Mouse (Mus musculus): ENCODE results near the gene Hoxc12.

Hoxc12 gene

DNA sequence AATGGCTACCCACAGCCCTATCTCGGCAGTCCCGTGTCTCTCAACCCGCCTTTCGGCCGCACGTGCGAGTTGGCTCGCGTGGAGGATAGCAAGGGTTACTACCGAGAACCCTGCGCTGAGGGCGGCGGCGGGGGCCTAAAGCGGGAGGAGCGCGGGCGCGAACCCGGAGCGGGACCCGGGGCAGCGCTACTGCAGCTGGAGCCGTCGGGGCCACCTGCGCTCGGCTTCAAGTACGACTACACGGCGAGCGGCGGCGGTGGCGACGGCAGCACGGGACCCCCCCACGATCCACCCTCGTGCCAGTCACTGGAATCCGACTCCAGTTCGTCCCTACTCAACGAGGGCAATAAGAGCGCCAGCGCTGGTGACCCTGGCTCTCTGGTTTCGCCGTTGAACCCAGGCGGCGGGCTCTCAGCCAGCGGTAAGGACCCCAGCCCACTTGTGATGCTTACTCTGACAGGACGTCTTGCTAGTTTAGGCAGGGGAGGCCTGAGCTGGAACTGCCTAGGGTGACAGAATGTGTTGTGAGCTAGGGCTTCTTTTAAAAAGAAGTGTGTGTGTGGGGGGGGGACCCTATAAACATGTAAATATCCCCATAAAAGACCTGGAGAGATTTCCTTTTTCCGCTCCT, 594 bp downstream of the Hoxc12 start:
- DNase-seq (ENCODE audit: low read depth) = no peak

DNA sequence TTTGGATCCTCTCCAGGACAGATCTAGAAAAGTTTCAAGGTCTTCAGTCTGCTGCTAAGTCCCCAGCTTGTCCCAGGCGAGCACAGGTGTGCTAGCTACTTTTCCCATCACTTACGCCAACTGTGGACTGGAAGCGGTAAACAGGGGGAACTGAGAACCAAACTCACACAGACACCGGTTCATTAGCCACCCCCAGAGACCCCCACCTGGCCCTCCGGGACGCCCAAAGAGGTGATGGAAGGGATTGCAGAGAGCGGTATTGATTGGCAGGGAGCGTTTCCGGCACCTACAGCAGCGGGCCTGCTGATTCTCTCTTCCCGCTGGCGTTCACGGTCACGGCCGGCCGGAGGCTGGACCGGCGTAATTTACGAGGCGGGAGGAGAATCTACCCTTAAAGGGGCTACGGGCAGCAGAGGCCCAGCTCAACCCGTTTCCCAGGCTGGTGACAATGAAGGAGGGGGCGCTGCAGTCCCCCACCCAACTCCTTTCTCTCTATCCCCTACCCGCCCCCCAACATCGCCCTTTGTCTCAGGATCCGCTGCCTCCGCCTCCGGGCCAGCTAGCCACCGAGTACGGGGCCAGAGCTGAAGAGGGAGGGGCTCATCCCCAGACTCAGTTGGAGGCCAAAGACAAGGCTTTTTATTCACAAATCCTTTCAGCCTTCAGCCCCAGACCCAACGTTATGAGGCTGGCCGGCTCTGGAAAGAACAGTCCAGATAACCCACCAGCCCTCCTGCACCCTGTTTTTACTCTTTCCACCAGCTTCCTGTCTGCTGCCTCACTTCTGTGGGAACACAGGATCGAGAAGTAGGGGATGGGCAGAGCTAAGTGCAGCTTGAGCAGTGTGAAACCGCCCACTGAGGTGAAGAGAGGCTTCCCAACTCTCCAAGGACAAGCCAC, 2.9 kb downstream of the Hoxc12 start:
- DNase-seq (ENCODE audit: low read depth) = no peak

DNA sequence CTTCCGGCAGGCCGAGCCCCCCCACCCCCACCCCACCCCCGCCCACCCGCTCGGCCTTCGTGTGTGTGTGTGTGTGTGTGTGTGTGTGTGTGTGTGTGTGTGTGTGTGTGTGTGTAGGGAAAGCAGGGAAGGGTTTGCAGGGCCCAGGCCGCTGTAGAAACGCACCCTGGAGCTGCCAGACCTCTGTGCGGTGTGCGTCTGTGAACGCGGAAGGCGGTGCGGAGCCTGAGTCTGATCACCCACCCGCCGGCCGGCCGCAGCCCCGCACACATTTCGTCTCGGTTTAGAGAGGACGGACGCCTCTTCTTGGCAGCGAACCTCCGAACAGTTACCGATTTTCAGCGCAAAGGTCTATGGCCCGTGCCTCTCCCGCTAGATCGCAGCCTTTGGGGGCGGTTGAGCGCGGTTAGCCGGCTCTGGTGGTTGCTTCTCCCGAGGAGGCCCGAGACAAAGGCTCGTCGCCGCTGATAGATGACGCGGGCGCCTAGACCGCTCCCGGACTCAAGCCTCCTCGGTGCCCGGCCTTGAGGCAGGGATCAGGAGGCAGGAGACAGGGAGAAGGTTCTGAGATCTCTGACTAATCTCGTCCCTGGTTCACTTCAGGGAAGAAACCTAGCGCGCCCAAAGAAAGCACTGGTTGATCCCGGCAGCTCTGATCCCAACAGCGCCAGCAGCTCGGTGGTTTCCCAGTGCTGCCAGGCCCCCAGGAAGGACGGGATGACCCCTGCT, 6.3 kb downstream of the Hoxc12 start:
- no peak for DNase-seq (ENCODE audit: low read depth)

DNA sequence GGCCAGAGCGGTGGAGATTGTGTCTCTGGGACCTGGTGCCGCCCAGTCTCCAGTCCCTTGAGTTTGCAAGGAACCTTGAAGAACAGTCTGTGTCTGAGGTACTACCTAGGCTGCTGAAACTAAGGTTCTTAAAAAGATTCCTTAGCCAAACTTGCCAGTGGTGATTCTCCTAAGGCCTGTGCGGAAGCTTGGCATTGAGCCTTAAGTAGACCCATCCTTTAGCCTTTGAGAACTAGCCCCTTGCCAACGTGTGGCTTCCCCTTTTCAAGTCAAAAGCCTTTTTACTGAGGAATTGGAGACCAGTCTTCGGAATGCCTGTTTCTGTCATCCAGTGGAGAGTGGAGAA, 6.9 kb downstream of the Hoxc12 start:
- DNase-seq (ENCODE audit: low read depth) = no peak

DNA sequence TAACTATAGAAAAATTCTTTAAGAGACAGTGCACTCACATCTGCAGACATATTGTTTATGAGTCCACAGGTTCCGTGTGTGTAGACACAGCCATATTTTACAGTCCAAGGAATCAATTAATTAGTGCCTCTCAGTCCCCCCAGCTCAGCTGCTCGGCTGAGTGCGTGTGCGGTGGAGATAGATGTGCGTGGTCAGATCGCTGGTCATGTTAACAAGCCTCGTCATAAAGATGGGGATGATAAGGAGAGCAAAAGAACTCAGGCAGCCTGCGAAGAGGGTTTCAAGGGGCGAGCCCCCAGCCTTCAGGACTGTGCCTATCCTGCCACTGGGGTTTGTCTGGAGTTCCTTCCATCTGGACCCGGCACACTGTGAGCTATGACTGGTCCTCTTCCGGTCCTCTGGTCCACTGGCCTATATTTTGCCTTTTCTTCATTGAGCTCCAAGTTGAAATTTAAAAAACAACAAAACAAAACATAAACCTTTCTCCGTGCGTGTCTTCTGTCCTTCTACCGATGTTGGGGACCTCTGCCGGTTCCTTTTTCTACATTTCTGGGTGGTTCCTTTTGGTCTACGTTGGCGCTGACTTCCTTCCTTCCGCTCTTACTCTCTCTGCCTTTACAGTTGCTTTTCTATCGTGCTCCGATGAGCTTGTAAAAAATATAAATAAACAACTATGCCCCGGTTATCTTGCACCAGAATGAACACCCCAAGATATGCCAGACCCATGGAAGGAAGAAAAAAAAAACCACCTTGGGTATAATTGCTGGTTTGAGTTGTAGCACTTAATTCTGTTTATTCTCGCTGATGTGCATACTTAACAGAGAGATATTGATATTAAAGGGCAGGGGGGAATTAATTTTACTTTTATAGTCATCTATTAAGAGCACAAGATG, 8.9 kb downstream of the Hoxc12 start:
- no peak for DNase-seq (ENCODE audit: low read depth)

DNA sequence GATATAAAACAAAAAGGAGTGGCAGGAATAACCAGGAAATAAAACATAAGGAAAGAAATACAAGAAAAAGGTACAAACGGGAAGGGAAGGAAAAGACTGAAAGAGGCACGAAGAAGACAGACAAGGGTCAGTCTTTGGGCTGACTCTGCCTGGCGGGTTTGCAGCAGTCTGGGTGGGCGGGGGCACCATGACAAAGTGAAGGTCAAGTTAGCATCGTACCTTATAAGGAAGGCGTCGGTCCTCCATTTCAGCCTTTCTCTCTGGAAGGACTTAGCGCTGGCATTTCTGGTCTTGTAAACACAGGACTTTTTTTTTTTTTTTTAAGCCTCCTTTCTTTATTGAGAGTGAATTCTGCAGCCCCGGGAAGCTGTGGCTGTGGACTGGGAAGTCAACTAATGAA, 10.7 kb downstream of the Hoxc12 start:
- no peak for DNase-seq (ENCODE audit: low read depth)

DNA sequence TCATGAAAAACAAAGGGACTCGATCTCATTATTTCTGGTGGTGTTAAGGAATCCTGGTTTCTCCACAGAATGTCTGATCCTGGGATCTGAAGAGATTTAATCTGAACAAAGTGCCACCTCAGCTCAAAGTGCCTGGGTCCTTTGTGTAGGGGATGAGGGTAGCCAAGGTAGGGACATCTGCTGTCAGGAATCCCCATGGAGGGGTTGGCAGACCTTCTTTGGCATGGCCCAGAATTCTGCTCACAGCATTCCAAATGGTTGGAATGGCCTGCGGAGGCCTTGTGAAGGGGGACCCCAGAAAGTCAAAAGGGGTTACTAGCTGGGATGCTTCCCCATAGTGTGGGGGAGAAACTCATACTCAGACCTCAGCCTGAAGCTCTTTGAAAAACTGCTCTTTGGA, 12.3 kb downstream of the Hoxc12 start:
- no peak for DNase-seq (ENCODE audit: low read depth)

DNA sequence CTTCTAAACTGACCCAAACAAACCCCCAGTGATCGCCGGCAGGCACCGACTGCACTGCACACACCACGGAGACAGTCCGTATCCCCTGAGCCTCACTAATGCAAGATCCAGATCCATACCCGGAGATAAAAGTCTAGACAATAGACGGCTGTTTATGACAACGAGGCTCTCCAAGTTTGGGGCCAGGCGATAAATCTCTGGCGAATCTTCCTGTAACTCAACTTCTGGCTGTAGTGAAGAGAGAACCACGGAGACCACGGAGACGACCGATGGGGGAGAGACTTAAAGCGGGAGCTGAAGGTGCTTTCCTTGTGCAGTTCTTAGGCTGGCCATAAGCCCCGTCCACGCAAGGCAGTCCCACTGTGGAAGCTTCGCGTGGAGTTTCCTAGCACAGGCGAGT, 13.1 kb downstream of the Hoxc12 start:
- DNase-seq (ENCODE audit: low read depth) = no peak

DNA sequence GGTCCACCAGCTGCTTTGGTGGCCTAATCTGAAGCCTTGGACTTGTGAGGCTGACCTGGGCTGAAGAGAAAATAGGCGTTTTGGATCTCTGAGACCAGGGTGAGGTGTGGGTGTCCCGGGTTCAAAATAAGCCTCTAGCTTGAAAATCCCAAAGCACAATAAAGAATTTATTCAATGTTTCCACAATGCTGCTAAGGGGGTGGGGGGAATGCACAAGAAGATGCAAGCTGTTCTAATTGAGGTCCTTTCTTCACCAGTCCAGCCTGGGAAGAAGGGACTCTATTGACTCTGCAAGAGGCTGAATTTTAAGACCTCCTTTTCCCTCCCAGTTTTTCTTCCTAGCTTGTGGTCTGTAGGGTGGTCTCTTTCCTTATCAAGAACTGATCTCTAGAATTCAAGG, 14.3 kb downstream of the Hoxc12 start:
- DNase-seq (ENCODE audit: low read depth) = no peak

DNA sequence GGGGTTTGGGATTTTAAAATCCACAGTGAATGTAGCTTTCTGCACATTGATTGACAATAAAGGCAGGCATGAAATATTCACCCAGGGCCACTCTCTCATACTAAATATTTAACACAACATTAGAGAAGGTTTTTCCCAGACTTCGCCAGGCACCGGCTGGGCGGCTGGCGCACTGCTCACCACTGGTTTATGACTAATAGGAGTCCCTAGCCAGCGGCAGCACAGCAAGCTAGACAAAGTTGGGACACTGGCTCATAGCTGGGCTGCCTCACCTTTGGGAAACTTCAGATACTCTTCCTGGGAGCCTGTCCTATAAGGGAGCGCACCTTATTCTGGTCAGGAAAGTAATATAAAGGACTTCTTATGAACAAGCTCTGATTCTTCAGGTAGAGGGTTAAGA, 17.0 kb downstream of the Hoxc12 start:
- DNase-seq (ENCODE audit: low read depth) = no peak

DNA sequence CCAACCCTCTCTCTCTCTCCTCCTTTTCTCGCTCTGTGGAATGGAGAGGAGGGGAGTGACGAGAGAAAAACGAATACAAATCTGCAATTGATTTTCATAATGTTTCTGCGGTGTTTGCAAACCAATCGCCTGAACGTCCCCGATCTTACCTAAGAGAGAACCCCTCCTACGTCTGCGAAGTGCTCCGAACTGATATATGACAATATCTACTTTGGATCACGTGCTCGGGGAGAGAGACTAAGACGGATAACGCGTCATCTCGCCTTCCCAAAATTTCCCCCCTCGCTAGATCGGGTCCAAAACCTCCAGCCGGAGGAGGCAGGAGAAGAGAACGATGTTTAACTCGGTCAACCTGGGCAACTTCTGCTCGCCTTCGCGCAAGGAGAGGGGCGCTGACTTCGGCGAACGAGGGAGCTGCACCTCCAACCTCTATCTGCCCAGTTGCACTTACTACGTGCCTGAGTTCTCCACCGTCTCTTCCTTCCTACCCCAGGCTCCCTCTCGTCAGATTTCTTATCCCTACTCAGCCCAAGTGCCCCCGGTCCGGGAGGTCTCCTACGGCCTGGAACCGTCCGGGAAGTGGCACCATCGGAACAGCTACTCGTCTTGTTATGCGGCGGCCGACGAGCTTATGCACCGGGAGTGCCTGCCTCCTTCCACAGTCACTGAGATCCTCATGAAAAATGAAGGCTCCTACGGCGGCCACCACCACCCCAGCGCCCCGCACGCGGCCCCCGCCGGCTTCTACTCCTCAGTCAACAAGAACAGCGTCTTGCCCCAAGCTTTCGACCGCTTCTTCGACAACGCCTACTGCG, 17.8 kb downstream of the Hoxc12 start, which contains the start of gene Hoxc11:
Hoxc11 (plus strand) TSS at position 236 of the 815 bp plus-strand sequence.
- DNase-seq (ENCODE audit: low read depth) = no peak

DNA sequence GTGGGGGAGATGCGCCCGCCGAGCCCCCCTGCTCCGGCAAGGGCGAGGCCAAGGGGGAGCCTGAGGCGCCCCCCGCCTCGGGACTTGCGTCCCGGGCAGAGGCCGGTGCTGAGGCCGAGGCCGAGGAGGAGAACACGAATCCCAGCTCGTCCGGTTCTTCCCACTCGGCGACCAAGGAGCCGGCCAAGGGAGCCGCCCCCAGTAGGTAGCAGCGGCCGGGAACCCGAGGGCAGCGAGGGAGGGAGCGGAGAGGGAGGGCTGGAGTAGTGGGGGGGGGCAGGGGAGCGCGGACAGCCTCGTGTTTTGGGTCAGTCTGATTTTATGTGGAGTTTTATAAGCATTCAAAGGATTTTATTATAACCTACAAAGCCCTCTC, 18.4 kb downstream of the Hoxc12 start:
- no peak for DNase-seq (ENCODE audit: low read depth)

DNA sequence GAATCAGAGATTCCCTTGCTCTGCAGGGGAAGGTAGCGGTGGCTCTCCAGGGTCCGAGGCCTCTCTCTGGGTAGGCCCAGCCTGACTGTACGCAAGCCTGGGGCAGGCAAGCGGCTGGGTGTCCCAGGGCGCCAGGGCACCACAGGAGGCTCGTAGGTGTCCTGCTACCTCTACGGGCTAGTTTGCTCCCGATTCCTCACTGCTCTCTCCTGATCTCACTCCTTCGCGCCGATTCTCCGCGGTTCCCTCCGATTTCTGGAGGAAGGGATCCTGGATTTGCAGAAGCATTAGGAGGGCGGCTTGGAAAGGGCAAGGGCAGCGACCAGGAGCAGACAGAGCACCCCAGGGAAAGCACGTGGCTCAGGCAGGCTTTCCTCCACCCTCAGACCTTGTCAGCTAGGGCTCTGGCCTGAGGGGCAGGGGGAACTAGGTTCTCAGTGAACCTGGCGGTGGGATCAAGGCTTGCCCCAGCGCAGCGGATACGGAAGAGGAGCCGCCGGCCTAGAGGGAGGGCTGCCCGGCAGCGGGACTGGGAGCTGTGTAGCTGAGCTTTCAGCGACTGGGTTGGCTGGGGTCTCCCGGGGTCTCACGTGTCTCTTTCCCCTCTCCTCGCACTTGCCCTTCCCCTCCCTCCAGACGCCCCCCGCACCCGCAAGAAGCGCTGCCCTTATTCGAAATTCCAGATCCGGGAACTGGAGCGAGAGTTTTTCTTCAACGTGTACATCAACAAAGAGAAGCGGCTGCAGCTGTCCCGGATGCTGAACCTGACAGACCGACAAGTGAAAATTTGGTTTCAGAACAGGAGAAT, 19.5 kb downstream of the Hoxc12 start:
- DNase-seq (ENCODE audit: low read depth) = no peak

DNA sequence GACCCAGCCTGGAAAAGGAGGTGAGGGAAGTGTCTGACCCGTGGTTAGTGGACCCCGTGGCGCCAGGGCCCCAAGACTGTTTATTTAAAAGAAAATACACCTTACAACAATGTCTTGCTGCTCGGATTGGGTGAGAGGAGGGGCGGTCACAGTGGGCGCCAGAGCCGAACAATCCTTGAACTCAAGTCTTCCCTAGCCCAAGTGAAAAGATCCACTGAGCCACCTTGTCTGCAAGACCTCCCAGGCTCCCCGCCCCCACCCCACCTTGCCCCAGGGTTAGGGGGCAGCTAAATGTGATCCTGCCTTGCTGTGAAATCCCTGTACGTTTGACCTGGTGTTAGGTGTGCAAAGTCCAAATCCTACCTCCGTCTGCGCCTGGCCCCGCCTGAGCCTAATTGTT, 20.3 kb downstream of the Hoxc12 start:
- DNase-seq (ENCODE audit: low read depth) = no peak

DNA sequence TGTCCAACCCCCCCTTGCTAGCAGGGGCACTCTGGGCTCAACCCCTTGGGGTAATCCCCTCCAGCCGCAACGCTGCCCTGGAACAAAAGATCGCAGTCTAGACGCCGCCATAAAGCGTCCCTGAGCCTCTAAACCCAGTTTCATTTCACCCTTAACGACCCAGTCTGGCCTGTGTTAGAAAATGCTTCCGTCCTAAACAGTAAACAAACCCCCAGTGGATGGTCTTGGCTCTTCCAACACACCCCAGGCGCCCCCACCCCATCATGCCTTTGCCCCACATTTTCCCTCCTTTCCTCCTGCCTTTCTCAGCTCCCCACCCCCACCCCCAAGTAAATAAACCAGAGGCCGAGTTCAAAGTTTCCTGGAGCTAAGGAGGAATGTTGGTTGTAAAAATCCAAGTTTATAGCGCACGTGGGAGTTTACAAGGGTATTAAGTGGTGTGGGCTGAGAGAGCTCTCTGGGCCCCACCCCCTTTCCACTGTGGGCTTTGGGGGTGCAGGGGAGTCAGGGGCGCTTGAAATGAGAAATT, 23.2 kb downstream of the Hoxc12 start:
- DNase-seq (ENCODE audit: low read depth) = no peak

DNA sequence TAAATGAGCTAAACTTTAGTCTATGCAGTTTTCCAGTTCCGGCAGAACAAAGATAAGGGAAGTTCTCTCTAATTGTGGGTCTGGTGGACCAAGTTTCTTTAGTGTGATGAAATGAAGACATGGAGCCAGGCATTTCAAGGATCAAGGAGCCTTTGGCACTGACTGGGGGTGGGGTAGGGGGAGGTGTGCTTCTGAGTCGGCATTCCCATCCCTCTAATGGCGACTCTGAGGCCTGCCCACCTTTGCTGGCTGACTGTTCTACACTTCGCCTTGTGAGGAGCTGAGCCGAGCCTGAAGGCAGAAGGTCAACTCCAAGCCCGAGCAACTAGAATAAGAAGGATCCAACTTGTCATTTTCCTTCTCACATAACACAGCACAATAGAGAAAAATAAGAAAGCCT, 25.2 kb downstream of the Hoxc12 start:
- no peak for DNase-seq (ENCODE audit: low read depth)

DNA sequence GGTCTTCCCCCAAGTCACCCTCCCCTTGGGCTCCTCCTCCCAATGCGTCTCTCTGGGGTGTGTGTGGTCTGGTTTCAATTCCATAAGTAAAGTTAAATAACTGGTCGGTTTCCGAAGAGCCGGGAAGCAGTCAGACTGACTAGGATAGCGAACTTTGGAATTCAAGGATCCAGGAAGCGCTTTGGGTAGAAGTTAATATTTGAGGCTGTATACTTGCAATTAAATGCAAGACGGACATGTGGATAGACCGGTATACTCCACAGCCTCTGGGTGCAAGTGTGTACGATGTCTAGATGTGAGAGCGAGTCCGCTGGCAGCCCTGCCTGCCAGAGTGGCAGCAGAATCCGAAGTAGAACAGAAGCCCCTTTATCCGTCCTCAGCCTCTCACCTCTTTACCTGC, 25.9 kb downstream of the Hoxc12 start:
- DNase-seq (ENCODE audit: low read depth) = no peak

DNA sequence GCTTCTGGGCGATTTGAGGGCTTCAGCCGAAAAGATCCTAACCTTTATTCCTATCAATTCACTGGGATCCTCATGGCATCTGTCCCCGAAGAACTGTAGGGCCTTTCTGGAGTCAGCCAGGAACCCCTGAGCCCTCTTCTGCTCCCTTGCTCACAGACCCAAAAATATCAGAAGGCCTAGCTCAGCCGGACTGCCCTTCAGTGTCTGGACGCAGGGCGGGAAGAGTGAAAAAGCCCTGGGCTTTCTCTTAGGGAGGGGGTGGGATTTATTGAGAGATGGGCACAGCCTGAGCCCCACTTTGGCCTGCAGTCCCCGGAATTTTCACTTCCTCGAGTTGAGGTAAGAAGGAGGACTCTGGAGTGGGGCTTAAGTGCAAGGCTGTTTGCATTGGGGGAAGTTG, 26.7 kb downstream of the Hoxc12 start:
- no peak for DNase-seq (ENCODE audit: low read depth)

DNA sequence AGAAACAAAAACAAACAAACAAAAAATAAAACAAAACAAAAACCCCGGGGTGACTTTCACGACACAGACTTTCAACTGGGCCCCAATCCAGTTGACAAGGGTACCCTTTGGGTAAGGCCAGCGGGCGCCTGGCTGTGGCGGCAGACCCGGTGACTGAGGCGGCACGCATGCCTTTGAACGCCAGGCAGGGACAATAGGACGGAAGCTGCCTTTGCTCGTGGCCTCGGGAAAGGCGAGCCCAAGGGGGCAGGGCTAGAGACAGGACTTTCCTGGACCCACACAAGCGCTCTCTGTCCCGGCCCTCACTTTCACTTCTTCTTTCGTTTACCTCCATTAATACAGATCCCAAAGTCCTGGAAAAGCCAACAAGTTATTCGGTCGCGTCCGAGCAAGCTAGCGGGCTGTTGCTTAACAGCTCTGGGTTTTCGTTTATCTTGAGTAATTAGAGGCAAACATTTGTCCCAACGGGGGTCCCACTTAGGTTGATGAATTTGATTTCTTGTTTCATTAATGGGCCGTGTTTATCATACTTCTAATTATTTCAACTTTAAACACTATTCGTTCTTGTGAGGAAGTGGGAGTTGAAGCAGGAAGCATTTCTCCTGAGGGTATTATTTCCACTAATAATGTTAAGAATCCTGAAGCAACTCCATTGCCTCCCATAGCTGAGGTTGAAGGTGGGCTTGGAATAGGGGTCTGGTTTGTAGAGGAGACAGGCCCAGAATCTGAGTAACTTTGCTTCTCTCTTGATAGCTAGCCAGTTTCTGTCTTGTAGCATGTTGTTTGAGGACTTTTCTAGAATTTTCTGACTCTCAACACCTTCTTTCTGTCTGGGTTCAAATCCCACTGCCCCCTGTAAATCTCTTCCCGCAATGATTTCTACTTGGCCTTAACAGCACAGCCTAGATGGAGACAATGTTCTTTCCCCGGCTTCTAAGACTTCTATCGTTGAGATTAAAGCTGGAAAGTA, 27.4 kb downstream of the Hoxc12 start:
- DNase-seq (ENCODE audit: low read depth) = no peak
